Mouse (Mus musculus) activated CD4-positive, CD25-positive, alpha-beta regulatory T cell, adult 4 months (primary cell): Measurements from ENCODE around the gene Pgbd5. TPM values are rescaled to one million over a fixed set of nuclear protein-coding genes. Genes with fewer than 3 reads are reported as not detected.
"Not testable (repeated sequence)": the region's sequence is repeated elsewhere in the genome, so short reads cannot be mapped to it uniquely, and the experiment has no call there.

Source experiments
- ATAC-seq: one replicate; pipeline ENCODE4 v1.8.0; 2017
- polyA plus RNA-seq, 2 experiments: library from polyadenylated mRNA; unstranded; fragments of 100-300 nt; shearing (Covaris generic); gene quantifications; one replicate each; pipeline ENCODE4 v1.2.1; 2017

Gene Pgbd5
- polyA plus RNA-seq, 2 experiments from 2014 or later = not detected

DNA sequence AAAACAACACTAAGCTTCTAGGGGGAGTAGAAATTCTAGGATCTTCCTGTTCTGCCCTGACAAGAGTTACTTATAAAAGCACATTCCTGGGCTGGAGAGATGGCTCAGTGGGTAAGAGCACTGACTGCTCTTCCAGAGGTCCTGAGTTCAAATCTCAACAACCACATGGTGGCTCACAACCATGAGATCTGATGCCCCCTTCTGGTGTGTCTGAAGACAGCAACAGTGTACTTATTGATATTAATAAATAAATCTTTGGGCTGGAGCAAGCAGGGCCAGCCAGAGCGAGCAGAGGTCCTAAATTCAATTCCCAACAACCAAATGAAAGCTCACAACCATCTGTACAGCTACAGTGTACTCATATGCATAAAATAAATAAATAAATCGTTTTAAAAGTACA, 10.7 kb downstream of the Pgbd5 start:
- ATAC-seq = not testable (repeated sequence)

DNA sequence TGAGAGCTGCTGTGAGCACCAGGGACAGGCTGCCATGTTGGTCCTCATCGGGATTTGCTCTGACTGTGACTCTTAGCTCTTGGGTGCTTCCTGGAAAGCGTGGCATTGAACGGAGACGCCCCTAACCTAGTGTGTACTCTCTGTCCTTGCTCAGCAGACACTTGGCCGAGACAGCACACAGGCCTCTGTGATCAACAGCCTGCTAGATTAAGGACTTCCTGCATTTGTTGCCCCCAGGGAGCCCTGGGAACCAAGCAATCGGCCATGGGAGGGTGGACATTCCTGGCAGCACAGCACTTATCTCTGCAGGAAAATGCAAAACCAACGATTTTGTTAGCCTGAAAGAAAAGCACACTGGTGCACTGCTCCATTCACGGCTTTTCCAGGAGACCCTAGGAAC, 18.0 kb downstream of the Pgbd5 start:
- ATAC-seq = no peak

DNA sequence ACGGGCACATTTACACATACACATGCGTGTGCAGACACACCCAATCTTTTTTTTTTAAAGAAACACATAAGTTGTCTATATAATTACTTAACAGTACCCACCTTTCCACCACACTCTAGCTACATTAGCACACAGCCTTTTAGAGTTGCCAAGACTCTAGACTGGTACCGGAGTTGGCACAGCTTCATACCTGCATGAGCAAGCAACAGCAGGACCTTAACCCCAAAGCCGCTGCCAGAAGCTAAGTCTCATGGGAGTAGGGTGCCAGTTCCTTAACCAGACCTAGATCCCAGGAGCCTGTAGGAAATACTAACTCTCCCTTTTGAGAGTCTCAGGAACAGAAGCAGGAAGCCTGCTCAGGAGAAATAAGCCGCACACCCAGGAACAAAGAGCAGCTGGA, 20.5 kb downstream of the Pgbd5 start:
- no peak for ATAC-seq

DNA sequence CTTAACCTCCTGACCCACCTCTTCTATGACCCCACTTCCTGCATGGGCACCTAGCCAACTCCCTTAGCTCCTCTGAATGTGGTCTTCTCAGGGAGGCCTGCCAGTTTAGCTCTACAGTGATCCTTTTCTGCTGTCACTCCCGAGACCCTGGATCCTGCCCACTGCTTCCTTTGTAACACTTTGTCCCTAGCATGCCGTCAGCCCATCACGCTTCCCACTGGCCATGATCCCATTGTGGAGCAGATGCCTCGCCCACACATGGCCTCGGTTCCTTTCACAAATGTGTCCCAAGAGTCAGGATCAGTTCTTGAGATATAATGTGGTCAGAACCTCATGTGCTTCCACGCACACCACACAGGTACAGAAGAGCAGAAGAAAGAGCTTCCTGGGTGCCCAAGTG, 21.3 kb downstream of the Pgbd5 start:
- ATAC-seq = no peak

DNA sequence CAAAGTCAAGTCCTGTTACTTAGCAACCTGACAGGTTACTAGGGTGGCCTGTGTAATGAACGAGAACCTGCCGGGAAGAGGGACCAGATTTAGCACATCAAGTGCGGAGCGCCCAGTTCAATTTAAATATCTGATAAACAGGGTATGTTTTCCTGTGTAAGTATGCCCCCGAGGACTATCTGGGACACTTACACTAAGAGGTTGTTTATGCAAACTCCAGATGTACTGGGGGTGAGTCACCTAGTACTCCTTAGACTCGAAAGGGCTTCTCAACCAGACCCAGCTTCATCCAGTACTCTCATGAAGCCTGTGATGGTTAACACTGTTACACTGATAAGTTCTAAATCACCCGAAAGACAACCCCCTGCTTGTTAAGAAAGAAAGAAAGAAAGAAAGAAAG, 22.8 kb downstream of the Pgbd5 start:
- ATAC-seq = no peak

DNA sequence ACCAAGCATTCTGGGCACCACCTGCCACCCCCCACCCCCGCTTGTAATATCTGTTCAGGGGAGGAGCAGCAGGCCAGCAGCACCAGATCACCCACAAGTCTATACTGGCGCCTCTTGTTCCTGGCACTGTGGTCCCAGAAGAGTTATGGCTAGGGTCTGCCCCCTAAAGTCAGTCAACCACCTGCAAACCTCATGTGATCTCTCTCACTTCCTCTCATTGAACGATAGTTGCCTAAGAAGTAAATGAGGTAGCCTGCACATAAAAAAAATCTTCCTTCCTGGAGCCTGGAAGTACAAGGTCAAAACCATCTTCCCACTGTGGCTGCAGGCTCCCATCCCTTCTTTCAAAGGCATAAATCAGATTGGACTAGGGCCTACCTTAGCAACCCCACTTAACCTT, 23.7 kb downstream of the Pgbd5 start:
- no peak for ATAC-seq

DNA sequence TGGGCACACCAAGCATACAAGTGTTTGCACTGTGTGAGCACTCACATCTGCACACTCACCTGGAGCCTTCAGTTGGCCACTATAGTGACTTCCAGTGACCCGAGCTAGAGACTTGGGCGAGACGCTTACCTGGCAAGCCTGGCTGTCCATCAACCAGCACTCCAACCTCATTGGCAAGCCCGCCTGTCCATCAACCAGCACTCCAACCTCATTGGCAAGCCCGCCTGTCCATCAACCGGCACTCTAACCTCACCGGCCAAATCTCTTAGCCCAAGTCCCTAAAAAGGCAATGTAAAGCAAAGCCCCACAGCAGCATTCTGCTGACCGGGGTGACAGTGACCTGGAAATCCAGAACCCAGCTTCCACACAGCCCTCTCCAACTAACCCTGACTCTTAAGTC, 24.5 kb downstream of the Pgbd5 start:
- ATAC-seq = no peak

DNA sequence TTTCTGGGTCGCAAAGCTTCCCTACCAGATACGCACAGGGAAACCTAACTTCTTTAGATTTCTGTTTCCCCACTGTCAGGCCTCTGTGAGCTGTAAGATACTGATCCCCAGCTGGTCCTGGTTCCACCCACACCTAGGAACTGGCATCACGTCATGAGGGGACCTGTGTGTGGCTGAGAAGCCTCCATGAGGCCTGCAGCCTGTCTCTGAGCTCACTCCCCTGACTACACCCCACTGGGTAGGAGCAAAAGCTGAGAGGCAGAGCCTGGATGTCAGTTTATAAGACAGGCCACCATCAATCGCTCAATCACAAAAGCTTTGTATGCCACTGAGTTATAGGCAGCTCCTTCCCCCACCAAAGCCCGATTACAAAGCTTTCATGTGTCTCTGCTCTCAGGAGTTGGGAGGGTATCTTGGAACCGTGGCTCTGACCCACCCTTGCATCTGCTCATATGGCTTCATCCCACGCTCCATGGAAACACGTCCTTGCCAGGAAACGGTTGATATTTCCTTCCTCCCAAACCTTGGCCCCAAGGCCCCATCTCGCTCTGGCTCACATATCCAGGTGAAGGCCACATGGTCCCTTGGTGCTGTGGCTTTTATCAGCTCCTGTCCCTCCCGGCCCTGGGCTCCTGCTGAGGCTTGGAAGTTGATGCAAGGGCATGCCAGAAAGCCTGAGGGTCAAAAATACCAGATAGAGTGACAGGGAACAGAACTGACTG, 26.1 kb downstream of the Pgbd5 start:
- no peak for ATAC-seq

DNA sequence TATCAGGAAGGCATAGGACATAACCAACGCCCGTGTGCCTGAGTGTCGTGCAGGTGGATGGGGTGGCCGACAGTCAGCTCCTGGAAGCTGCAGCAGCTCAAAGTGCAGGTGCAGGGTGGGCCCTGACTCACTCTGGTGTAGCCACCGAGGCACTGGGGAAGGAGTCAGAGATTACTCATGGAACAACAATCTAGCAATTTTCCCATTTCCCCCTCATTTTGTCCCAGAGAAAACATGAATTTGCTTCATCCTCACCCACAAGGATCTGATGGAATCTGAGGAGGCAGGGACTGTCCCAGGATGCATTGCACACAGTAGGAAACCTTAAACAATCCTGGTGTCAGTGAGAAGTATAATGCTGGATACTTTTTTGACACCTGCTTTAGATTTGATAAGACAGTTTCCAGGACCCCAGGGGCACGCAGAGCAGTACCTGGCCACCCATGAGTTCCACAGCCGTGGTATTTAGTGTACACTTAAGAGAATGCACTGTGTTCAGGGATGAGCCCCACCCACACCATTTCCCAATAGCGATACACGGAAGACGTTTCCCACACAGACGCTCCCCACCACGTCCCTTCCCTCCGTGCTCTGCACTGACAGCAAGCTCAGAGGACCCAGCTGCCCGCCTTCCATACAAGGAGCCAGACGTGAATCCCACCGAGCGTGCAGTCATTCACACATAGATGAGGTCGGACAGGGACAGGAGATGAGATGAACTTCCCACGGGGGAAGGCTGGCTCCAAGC, 26.8 kb downstream of the Pgbd5 start:
- no peak for ATAC-seq

DNA sequence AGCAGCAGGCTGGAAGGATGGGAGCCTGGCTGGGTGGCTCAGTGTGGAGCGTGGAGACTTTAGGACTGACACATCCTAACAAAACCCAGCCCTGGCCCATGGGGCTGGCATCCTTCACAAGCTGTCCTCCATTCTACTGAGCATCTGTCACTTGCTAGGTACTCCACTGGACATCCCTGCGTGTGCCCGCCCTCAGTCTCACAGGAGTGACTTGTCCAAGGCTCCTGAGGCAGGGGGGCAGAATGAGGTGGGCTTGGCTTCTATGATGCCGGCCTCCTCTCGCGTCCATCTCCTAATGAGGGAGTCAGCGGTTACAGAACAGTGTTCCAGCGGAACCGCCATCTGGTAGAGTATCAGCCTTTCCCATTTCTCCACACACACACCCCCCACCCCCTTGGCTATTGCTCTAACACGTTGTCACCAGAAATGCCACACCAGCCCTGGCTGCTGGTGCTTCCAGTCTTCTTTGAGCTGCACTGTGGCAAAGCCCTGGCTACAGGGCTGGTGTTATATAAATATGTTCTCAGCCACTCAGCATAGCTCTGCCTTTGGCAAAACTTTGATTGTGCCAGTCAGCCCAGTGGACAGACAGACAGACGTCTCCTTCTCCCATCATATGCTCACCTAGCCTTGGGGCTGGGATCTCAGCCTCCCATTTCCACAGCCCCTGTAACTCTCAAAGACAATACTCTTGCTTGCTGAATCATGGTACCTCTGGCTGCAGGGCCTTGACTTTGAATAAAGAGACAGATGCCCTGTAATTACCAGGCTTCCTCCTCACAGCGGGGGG, 34.8 kb downstream of the Pgbd5 start:
- no peak for ATAC-seq

DNA sequence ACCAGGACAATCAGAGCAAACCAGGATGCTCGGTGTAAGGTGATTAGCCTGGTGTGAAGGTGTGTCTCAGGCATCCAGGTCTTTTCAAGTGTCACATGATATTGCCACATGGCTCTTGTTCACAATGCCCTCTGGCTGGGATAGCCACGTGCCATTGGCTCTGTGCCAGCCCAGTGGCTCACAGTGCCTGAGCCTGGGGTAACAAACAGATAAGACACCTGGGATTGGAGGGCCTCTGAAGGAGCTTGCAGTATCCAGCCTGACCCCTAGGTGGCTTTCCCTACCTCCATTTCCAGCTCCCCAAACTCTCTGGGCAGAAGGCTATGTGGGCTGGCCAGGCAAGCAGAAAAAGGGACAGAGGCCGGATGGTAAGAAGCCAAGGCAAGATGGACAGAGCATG, 35.6 kb downstream of the Pgbd5 start:
- ATAC-seq = no peak

DNA sequence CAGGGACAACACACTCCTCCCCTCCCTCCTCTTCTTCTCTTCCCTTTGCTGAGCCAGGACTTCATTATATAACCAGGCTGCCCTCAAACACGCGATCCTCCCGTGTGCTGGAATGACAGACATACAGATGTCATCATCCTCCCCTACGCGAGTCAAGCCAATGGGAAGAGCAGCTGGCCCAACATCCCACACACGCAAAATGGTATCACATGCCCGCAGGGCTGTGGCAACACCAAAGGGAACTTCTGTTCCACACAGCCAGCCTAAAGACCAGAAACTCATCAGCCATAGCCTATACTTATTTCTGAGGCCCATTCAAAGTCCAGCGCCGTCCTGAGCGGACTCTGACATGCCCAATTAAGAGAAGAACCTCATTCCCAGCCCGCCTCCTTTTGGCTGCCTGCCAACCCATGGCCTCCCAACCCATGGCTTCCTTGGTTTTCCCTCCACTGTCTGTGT, 40.0 kb downstream of the Pgbd5 start:
- ATAC-seq = no peak

DNA sequence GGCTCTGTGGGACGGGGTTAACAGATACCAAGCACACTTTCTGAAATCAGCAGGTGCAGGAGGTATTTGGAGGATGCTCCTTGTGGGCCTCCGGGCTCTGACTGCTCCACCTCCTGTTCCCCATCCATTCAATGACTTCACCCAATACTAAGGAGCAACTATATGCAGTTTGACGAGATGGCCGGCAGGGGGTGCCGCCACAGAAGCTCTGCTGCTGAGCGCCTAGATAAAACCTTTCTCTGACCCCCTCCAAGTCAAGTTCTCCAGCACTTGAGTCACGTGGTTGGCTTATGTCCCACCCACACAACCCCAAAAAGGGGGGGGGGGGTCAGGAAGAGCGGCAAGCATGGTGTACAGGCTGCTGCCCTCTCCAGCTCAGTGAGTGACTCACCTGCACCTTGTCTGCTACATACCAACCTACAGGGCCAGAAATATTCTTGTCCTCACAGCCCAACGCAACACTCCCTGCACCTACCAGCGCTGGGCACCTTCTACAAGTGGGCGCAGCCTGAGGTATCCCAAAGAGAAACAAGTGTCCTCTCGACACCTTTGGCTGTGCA, 40.5 kb downstream of the Pgbd5 start:
- no peak for ATAC-seq

DNA sequence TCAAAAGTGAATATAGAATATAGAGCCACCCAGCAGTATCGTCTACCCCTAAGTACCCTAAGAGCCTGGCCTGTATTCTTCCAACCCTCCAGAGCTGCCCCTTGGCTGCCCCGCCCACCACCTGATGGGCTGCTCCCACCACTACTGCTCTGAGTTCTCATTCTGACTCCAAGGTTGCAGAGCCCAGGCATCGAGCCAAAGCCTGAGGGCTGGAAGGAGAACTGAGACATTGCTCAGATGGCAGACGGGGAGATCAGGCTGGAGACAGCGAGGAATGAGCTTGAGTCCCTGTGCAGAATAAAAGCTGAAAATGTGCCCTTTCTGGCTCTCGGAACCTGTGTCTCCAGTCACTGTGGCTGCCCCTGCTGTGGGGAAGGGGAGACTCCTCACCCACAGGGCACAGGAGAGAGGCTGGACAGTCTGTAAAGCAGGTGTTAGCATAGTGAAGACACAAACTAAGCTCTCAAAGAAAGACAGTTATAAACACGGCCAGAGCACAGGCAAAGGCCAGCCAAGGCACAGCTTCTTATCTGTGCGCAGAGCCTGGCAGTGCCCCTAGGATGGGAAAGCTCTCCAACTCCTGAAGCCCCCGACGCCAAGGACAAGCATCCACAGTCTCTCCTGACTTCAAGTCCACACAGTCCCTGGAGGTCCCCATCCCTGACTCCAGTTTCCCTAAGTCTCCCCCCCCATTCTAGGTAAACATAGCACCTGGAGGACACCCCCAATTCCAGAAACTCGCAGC, 42.0 kb downstream of the Pgbd5 start:
- ATAC-seq = no peak

DNA sequence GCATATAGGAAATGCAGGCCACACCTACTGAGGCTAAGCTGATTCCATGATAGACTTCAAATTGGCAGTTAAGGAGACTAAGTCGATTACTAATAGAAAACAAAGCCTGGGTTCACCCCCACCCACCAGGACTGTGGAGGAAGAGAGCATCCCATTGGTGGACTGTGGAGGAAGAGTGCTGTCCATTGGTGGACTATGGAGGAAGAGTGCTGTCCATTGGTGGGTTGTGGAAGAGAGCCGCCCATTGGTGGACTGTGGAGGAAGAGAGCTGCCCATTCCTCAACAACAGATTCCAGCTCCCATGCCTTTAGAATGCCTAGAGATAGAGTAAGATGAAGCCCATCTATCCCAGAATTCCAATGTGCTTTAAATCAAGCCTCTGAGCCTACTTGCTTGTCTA, 42.9 kb downstream of the Pgbd5 start:
- no peak for ATAC-seq

DNA sequence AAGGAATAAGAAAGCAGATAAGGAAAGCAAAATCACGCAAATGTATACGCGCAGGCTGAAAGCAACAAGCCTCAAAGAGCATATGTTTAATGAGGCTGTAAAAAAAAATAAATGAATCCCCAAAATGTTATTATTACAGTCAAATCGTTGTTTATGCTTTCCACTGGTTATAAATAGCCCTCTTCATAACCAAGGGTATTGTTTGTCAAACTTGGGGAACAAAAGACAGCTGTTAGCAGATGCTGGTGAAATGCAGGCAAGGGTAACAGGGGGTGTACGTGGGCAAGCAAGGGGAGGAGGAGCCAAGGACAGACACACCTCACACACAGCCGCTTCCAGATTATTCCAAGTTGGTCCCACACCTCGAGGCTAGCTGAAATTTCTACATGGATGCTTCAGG, 44.1 kb downstream of the Pgbd5 start:
- ATAC-seq = no peak

DNA sequence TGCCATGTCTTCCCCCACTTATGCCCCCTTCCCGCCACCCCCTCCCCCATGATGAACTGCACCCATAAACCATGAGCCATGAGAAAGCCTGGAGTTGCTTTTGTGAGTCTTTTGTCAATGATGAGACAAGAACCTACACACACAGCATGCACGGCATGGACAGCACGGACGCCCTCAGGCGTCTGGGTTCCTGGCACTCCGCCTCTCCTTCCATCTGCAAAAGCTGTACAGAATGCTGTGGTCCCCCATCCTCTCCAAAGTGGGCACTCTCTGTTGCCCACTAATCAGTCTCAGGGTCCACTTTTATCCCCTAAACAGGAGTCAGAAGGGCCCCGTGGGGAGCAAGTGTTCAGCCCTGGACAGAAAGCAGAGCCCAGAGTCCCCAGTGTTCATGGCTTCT, 44.5 kb downstream of the Pgbd5 start:
- ATAC-seq = no peak

DNA sequence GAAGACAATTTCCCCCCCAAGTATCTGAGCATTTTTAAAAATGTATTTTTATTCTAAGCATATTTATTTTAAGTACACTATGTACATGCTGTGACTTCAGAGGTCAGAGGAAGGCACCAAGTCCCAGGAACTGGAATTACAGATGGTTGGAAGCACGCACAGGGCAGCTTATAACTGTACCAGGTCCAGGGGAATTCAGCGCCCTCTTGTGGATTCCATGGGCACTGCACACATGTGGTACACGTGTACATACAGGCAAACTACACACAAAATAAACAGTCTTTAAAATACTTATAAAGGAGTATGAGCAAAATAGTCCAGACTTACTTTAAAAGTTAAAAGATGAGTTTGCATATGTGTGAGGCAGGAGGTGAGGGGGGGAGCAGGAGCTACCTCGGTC, 45.5 kb downstream of the Pgbd5 start:
- ATAC-seq = no peak

DNA sequence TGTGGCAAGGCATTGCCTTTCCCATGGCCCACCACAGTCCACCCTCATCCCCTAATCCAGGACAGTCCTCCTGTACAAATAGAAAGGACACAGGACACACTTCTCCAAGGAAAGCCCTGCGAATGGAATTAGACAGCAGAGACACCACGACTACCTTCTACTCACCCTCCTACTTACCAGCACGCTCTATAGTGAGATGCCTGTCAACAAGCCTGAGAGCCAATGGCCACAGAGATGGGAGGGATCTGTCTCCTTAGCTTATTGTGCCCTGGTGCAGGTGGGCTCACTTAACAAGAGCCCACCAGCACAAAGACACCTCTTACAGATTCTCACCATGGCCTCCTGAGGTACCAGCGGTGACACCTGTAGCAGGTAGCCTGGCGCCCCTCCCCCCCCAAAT, 46.4 kb downstream of the Pgbd5 start:
- no peak for ATAC-seq

DNA sequence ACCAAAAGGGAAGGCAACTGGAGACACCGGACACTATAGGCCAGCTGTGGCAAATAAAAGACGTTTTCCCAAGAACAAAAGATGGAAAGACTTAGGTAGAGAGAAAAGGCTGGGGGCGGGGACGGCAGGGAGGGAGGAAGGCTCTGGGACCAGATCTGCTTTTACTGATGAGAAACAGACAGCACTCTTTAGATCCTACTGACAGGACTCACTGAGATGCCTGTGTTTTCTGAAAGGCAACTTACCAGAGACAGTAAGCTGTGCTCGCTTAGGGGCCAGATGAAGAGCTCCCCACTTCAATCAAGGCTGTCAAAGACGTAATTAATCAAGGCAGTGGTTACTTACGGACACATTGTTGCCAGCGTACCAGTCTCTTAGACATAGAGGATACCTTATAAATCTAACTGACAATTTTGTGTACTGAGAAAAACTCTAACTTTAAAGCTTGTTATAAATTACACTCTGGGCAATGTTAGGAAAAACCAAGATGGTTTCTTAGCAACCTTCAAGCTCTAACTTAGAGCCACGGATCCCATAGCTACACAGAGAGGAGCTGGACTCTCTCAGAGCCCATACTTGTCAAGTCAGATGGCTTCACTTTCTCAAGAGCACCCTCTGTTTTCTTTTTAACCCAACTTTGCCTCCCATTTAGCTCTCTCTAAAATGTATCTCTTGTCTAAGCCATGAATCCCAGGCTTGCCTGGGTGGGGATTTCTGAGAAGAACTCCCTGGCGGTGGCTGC, 47.0 kb downstream of the Pgbd5 start:
- ATAC-seq = no peak

DNA sequence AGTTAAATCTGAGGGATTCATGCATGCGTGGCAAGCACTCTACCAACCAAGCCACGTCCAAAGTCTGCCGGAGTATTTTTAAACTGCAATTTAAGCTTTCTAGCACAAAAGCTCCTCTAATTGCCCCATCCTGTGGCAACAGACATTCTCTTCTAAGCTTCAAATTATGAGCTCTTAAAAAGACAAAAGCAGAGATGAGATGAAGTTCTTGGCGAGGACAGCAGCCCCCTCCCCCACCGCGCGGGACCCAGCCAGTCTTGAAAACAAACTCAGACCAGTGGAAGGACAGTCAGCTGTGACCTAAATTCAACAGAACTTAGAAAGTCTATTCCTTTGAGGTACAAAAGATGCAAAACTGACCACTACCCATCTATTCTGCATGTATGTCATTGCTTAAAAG, 48.3 kb downstream of the Pgbd5 start:
- no peak for ATAC-seq

DNA sequence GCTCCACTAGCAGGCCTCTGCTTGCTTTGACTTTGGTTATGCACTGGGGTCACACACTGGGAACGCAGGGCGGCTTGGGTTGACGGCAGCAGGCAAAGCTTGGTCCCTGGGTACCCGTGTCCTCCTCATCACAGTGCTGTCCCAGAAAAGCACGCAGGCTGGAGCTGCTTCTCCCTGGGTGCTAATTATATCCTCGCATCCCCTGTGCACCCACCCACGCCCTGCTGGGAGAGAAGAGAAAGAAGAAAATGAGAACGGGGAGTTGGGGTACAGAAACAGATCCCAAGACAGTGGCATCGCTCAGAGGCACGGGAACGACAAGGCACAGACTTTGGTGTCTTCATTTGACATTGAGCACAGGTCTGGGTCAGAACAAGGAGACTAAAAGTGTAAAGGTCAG, 50.0 kb downstream of the Pgbd5 start:
- no peak for ATAC-seq
